Mouse (Mus musculus) neural tube, embryonic 13.5 days (tissue): ENCODE results near the gene Gm10322. TPM values are rescaled to one million over a fixed set of nuclear protein-coding genes. Genes with fewer than 3 reads are reported as not detected.

Source experiments
- ATAC-seq: fragments of 200-750 bp; cut with Nextera tagmentation; 2 replicates; pipeline ENCODE4 v1.8.0; 2017; ENCODE audit warnings: low read depth, mild to moderate bottlenecking, moderate TSS enrichment, moderate library complexity
- H3K27ac ChIP-seq: fragments of 300-500 bp; sonication (generic); replicated peaks from 2 replicates; pipeline ENCODE4 v1.5.1; 2015; ENCODE audit warnings: moderate library complexity, mild to moderate bottlenecking, inconsistent platforms
- H3K27me3 ChIP-seq: fragments of 300-500 bp; sonication (generic); 2 replicates; pipeline ENCODE4 v1.6.1; 2015; ENCODE audit warnings: mild to moderate bottlenecking, inconsistent platforms
- H3K36me3 ChIP-seq: fragments of 300-500 bp; sonication (generic); 2 replicates; pipeline ENCODE4 v1.6.1; 2015; ENCODE audit warnings: mild to moderate bottlenecking, inconsistent platforms
- H3K4me1 ChIP-seq: fragments of 300-500 bp; sonication (generic); replicated peaks from 2 replicates; pipeline ENCODE4 v1.6.1; 2015; ENCODE audit warnings: inconsistent platforms
- H3K4me2 ChIP-seq: fragments of 300-500 bp; sonication (generic); 2 replicates; pipeline ENCODE4 v1.6.1; 2015; ENCODE audit warnings: inconsistent platforms, mild to moderate bottlenecking, moderate library complexity
- H3K4me3 ChIP-seq: fragments of 300-500 bp; sonication (generic); 2 replicates; pipeline ENCODE4 v1.5.1; 2015; ENCODE audit warnings: mild to moderate bottlenecking, inconsistent platforms
- H3K9ac ChIP-seq: fragments of 300-500 bp; sonication (generic); 2 replicates; pipeline ENCODE4 v1.6.1; 2015; ENCODE audit warnings: moderate library complexity, mild to moderate bottlenecking, inconsistent platforms
- H3K9me3 ChIP-seq: fragments of 300-500 bp; sonication (generic); 2 replicates; pipeline ENCODE4 v1.6.1; 2016; ENCODE audit warnings: inconsistent platforms
- WGBS: fragments of 180-500 bp; shearing (Covaris S2); methylation state at CpG from one replicate; pipeline ENCODE4 v1.1.7; 2015; 5-methylcytosine and 5-hydroxymethylcytosine counted together
- polyA plus RNA-seq: library from polyadenylated mRNA; unstranded; fragments of >200 nt; fragmentation: Nextera tagmentation; extraction: Ambion mirVana; gene quantifications from 2 replicates; pipeline ENCODE4 v1.2.1, GENCODE M21; 2015

Gm10322 gene
- polyA plus RNA-seq, 1 experiment from 2014 or later: not detected

- Histone ChIP-seq H3K4me1 (no peaks in the 10 kb centered on the region; the same call in none of the 2 replicates), H3K9ac (no peak overlapping the region), H3K27ac (no peak overlapping the region), H3K4me3 (no peak overlapping the region), H3K9me3 (no peaks in the 10 kb centered on the region), H3K4me2 (no peak overlapping the region), H3K36me3 (no peaks in the 10 kb centered on the region), H3K27me3 (no peaks in the 10 kb centered on the region)
- ATAC-seq: no peak
- 60% methylated on average over 5 of the region's 5 CpGs for WGBS
Observed at GRCm38 (mm10) chr10:59603843-59604242, 12.0 kb upstream of the Gm10322 start.

DNA sequence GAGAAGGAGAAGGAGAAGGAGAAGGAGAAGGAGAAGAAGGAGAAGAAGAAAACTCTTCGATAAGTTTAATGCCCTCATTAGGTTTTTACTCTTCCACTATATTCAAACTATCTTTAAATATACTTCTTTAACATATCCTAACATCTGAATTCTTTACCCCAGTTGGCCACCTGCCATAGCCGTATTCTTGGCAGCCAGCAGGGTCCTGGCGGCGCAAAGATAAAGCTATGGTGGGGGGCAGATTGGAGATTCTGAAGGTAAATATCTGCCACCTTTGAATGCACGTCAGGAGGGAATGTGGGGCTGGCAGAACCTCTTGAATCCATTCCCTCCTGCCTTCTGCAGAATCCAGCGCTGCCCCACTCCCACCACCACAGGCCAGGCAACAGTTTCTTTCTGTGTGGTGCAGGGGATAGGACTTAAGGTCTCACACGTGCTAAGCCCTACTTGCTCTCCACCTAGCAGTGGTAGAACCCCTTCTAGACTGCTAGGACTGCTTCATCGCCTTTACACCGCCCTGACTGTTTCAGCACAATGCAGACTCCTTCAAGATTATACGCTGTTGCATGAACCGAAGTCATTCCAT is 10.9 kb upstream of the Gm10322 start:
- Histone ChIP-seq H3K27me3 (no peaks in the 10 kb centered on the region), H3K4me1 (no peaks in the 10 kb centered on the region; the same call in none of the 2 replicates), H3K36me3 (no peaks in the 10 kb centered on the region), H3K27ac (no peak overlapping the region), H3K9ac (no peak overlapping the region), H3K4me2 (no peak overlapping the region), H3K4me3 (no peak overlapping the region), H3K9me3 (no peaks in the 10 kb centered on the region)
- ATAC-seq: no peak
- WGBS: 83% methylated on average over 11 of the region's 11 CpGs

DNA sequence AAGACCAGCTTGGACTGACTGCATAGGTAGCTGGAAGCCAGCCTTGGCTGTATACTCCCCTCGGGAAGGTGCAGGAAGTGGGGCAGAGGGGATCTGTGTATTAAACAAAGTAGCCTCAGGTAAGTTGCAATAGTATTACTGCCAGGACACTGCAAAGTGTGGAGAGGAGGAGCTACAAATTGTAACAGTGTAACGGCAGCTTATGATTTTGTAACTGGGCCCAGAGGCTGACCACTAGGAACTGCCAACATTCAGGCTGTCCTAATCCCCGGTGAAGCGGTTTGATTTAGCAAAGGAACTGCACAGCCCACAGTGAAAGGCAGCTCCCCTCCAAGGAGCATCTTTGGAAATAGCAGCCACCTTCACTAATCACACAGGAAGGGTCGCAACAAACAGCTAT is 2.6 kb upstream of the Gm10322 start:
- ATAC-seq: no peak
- Histone ChIP-seq H3K36me3 (no peaks in the 10 kb centered on the region), H3K4me1 (peaks cover 23% of the 10 kb centered on the region), H3K27ac (no peak overlapping the region), H3K9me3 (no peaks in the 10 kb centered on the region), H3K4me3 (no peak overlapping the region), H3K27me3 (no peaks in the 10 kb centered on the region), H3K4me2 (0 out of 2 replicates have a peak overlapping the region, but pooled peaks have one; percentile 3), H3K9ac (no peak overlapping the region)
- WGBS: 83% methylated on average over 5 of the region's 5 CpGs

DNA sequence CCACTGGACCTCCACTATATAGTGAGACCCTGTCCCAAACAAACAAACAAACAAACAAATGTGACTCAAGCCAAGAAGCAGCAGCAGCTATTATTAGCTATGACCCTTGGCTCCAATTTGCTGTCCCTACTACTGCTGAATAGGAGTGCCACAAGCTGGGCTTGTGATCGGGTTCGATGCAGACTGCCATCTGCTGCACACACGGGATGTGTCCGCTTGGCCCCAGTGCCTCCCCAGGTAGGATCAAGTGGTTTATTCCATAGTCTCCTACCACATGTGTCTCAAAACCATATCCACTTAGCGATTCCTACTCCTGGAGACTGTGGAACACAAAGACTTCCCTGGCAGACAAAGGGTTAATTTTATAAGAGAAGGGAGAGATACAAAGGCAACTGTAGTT is 1.7 kb upstream of the Gm10322 start:
- no peak overlapping the region for H3K4me3 ChIP-seq
- no peaks in the 10 kb centered on the region for H3K36me3 ChIP-seq

GRCm38 (mm10) chr10:59615411-59615810 is 452 bp upstream of the Gm10322 start:
- WGBS: 38% methylated on average over 5 of the region's 5 CpGs
- H3K9me3 ChIP-seq: no peaks in the 10 kb centered on the region
- H3K27ac ChIP-seq: no peak overlapping the region
- no peaks in the 10 kb centered on the region for H3K27me3 ChIP-seq
- ATAC-seq: no peak
- H3K36me3 ChIP-seq: no peaks in the 10 kb centered on the region
- peaks cover 23% of the 10 kb centered on the region for H3K4me1 ChIP-seq
- peak overlapping the region; percentile 72 for H3K4me3 ChIP-seq
- peak overlapping the region; percentile 72 for H3K4me2 ChIP-seq
- peak overlapping the region; percentile 94 for H3K9ac ChIP-seq

More for the DNA sequence above, 1.7 kb upstream of the Gm10322 start:
- Histone ChIP-seq H3K27ac (no peak overlapping the region), H3K9ac (no peak overlapping the region), H3K4me1 (peaks cover 23% of the 10 kb centered on the region), H3K9me3 (no peaks in the 10 kb centered on the region), H3K4me2 (0 out of 2 replicates have a peak overlapping the region, but pooled peaks have one; percentile 72), H3K27me3 (no peaks in the 10 kb centered on the region)
- WGBS: 82% methylated on average over 5 of the region's 5 CpGs
- ATAC-seq: no peak

- ATAC-seq: peak; percentile 100
- H3K36me3 ChIP-seq: no peaks in the 10 kb centered on the region
- H3K9ac ChIP-seq: peak within 1 kb of the TSS; percentile 94
- peaks cover 23% of the 10 kb centered on the region for H3K4me1 ChIP-seq
- peak within 1 kb of the TSS; percentile 72 for H3K4me3 ChIP-seq
- peak within 1 kb of the TSS; percentile 92 for H3K27ac ChIP-seq
- no peaks in the 10 kb centered on the region for H3K9me3 ChIP-seq
- peak within 1 kb of the TSS; percentile 72 for H3K4me2 ChIP-seq
- no peaks in the 10 kb centered on the region for H3K27me3 ChIP-seq
- 1% methylated on average over 33 of the region's 36 CpGs for WGBS
Observed at GRCm38 (mm10) chr10:59616522-59616921, 659 bp downstream of the Gm10322 start, which contains the start of gene Mcu. Gene Mcu, minus strand, starts transcription at chr10:59616692.

- Histone ChIP-seq H3K4me3 (no peak overlapping the region), H3K9me3 (no peaks in the 10 kb centered on the region), H3K27ac (no peak overlapping the region), H3K36me3 (no peaks in the 10 kb centered on the region), H3K4me1 (peaks cover 23% of the 10 kb centered on the region), H3K4me2 (no peak overlapping the region), H3K27me3 (no peaks in the 10 kb centered on the region), H3K9ac (no peak overlapping the region)
- WGBS: 90% methylated on average over 7 of the region's 7 CpGs
- no peak for ATAC-seq
Observed at GRCm38 (mm10) chr10:59617776-59618175, 1.9 kb downstream of the Gm10322 start.

- Histone ChIP-seq H3K4me3 (no peak overlapping the region), H3K27me3 (no peaks in the 10 kb centered on the region), H3K4me2 (no peak overlapping the region), H3K9ac (no peak overlapping the region), H3K9me3 (no peaks in the 10 kb centered on the region), H3K36me3 (no peaks in the 10 kb centered on the region), H3K27ac (no peak overlapping the region), H3K4me1 (peaks cover 4% of the 10 kb centered on the region)
- no peak for ATAC-seq
- 75% methylated on average over 10 of the region's 10 CpGs for WGBS
Observed at GRCm38 (mm10) chr10:59621355-59621754, 5.5 kb downstream of the Gm10322 start.

GRCm38 (mm10) chr10:59623496-59623895 is 7.6 kb downstream of the Gm10322 start:
- no peaks in the 10 kb centered on the region for H3K27me3 ChIP-seq
- no peak overlapping the region for H3K27ac ChIP-seq
- WGBS: 78% methylated on average over 5 of the region's 5 CpGs
- H3K4me2 ChIP-seq: no peak overlapping the region
- H3K36me3 ChIP-seq: no peaks in the 10 kb centered on the region
- no peak for ATAC-seq
- H3K9ac ChIP-seq: no peak overlapping the region
- H3K4me1 ChIP-seq: no peaks in the 10 kb centered on the region
- H3K4me3 ChIP-seq: no peak overlapping the region
- no peaks in the 10 kb centered on the region for H3K9me3 ChIP-seq

DNA sequence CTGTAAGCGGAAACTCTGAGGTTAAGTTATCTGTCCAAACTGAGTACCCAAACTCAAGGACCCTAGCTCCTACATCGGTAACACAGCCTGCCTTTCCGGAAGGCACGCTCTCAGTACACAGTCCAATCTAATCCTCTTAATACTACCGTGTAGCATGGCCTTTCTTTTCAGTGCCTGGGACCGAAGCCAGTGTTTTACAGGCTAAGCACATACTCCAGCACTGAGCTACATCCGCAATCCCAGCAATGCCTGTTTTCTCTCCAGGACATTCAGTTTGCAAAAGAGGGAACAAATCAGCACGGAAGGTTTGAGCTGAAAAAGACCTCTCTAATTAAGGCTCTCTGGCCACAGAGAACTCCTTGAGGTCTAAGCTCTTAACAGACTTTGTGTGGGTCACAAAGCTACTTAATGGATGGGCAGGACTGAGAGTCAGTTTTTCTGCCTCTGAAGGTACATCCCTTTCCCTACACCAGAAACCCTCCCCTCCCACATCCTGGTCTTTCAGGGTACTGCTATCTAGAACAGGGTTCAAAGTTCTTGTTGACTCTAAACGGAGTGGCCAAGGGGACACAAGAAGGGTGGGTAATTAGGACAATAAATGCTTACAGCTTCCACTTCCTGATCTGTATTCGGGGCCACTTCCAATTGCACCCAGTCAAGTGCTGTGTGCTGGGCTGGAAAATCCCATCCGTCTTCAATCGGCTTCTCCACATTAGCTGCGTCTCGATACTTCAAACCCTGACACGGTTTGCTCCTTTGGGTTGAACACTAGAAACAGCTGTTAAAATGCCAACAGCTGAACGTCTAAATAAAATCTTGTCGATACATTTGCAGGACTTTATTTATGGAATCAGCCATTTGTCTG is 13.0 kb downstream of the Gm10322 start:
- no peak overlapping the region for H3K4me2 ChIP-seq
- no peak overlapping the region for H3K4me3 ChIP-seq
- no peak overlapping the region for H3K9ac ChIP-seq
- H3K27ac ChIP-seq: no peak overlapping the region
- ATAC-seq: no peak
- H3K36me3 ChIP-seq: no peaks in the 10 kb centered on the region
- H3K27me3 ChIP-seq: no peaks in the 10 kb centered on the region
- no peaks in the 10 kb centered on the region for H3K9me3 ChIP-seq
- WGBS: 67% methylated on average over 17 of the region's 17 CpGs
- H3K4me1 ChIP-seq: no peaks in the 10 kb centered on the region

GRCm38 (mm10) chr10:59629506-59629782 is 13.6 kb downstream of the Gm10322 start:
- H3K9me3 ChIP-seq: no peaks in the 10 kb centered on the region

GRCm38 (mm10) chr10:59636048-59636447 is 20.2 kb downstream of the Gm10322 start:
- no peaks in the 10 kb centered on the region for H3K4me1 ChIP-seq
- ATAC-seq: no peak

More at GRCm38 (mm10) chr10:59629506-59629782, 13.6 kb downstream of the Gm10322 start:
- H3K4me2 ChIP-seq: no peak overlapping the region
- no peak overlapping the region for H3K9ac ChIP-seq
- no peaks in the 10 kb centered on the region for H3K4me1 ChIP-seq
- ATAC-seq: no peak
- no peaks in the 10 kb centered on the region for H3K36me3 ChIP-seq
- H3K27me3 ChIP-seq: no peaks in the 10 kb centered on the region
- WGBS: 80% methylated on average over 4 of the region's 4 CpGs
- no peak overlapping the region for H3K4me3 ChIP-seq
- no peak overlapping the region for H3K27ac ChIP-seq

More at GRCm38 (mm10) chr10:59636048-59636447, 20.2 kb downstream of the Gm10322 start:
- Histone ChIP-seq H3K36me3 (no peaks in the 10 kb centered on the region), H3K9me3 (no peaks in the 10 kb centered on the region), H3K27ac (no peak overlapping the region), H3K9ac (no peak overlapping the region), H3K4me3 (no peak overlapping the region), H3K27me3 (no peaks in the 10 kb centered on the region), H3K4me2 (no peak overlapping the region)
- WGBS: 94% methylated on average over 2 of the region's 2 CpGs
